Mouse (Mus musculus) layer of hippocampus, adult 11-12 months (tissue): ENCODE measurements around the gene Gm5751.
"Not testable (repeated sequence)": the region's sequence is repeated elsewhere in the genome, so short reads cannot be mapped to it uniquely, and the experiment has no call there.

Source experiments
- DNase-seq: peaks from one replicate; pipeline ENCODE4 v3.0.0; 2022; ENCODE audit warnings: low spot score

The Gm5751 gene

DNA sequence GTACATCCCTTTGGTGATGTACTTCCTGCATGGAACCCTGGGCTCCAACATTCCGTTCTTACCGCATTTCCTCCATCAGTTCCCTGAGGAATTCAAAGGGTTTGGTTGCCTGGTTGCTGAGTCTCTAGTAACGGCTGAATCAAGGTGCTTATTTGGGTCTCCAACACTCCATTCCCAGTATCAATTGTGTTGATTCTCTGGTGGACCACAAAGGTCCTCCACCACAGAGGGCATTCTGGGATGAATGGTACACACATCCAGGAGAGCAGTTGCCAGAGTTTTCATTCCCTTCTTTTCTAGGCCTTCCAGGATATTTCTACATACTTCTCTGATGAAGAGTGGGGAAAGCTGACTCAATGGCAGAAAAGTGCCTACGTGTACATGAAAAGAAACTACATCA lies at the start of gene Gm5751:
TSS of gene Gm5751 (plus strand) at position 301 of the 400 bp plus-strand sequence.
- DNase-seq = not testable (repeated sequence)

DNA sequence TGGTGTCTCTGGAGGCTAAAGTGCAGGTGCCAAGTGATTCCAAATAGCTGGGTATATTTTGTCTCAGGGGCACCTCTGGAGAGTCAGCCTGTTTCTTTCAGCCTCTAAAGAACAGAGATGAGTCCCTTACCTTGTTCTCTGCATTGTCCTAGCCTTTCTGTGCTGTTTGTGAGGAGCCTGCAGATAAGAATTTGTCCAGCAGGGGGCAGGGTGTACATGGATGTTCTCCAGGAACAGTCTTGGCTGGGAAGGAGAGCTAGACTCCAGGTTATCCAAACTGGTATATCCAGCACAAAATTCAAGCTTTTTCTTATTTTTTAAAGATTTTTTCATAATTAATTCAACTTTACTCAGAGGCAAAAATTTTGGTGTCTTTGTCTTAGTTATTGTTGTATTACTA lies 42.0 kb upstream of the Gm5751 start:
- peak; percentile 56 for DNase-seq

- DNase-seq = no peak
Observed at GRCm38 (mm10) chrX:8843694-8844093, 30.4 kb upstream of the Gm5751 start, which contains the start of gene Gm6592. Gm6592 (plus strand) TSS chrX:8843994.

DNA sequence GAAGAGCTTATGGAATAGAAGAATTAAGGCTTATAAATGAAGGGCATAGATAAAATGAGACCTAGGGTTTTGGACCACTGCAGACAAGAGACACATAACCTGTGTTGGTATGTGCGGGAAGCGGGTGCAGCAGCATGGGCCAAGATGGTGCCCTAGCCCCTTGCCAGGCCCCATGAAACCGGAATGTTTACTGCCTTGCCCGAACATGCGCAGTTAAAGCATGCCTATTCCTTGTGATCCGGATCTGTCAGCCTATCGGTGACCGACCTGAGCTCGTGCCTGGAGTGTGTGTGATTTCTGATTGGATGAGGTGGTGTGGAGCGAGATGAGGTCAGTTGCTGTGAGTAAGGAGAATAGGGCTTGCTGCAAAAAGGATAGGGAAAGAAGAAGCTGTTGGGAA lies 21.6 kb upstream of the Gm5751 start:
- no peak for DNase-seq

GRCm38 (mm10) chrX:8864331-8864730 lies 9.7 kb upstream of the Gm5751 start:
- DNase-seq = peak; percentile 89

- no peak for DNase-seq
Observed at GRCm38 (mm10) chrX:8884336-8884735, 10.3 kb downstream of the Gm5751 start.

- DNase-seq = no peak
Observed at GRCm38 (mm10) chrX:8891975-8892342, 17.9 kb downstream of the Gm5751 start.

DNA sequence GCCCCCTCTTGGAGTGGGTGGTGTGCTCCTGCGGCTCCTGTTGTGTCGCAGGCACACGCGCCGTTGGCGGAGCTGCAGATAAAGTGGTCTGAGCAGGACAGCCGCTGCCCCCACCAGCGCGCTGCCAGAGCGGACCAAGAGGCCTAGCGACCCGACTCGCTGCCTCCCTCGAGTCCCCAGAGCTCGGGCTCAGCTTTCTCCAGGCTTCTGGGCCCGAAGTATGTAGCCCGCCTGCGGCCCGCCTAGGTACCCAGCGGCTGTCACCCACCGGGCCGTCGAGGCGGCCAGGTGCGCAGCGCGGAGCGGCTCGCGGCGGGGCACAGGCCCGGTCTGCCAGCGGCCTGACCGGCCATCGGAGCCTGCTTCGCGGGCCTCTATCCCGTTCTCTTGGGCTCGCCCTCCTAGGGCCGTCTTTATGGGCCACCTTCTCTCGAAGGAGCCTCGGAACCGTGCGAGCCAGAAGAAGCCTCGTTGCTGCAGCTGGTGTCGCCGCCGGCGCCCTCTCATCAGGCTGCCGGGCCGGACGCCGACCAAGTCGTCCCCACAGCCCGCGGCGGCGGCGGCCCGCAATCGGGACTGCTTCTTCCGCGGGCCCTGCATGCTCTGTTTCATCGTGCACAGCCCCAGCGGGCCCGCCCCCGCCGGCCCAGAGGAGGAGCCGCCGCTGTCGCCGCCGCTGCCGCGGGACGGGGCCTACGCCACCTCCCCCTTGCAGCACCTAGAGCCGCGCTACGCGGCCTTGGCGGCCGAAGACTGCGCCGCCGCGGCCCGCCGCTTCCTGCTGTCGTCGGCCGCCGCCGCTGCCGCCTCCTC lies 18.5 kb downstream of the Gm5751 start, which contains the start of gene B630019K06Rik:
TSS of gene B630019K06Rik (plus strand) at position 40 of the 813 bp plus-strand sequence.
- DNase-seq = peak; percentile 53

DNA sequence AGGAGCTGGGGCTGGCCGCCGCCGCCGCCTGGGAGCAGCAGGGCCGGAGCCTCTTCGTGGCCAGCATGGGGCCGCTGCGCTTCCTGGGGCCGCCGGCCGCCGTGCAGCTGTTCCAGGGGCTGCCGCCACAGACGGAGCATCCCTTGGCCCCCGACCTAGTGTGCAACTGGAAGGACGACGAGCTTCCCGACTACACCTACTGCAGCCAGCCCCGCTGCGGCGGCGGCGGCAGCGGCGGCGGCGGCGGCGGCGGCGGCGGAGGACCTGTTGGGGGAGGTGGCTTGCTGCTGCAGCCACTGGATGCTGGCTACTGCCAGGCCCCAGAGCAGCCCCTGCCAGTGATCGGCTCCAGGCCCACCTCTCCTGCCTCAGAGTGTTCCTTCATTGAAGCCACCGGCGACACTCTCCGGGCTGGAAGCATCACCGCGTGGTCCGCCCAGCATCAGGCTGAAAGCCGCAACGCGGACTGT lies 19.2 kb downstream of the Gm5751 start:
- peak; percentile 9 for DNase-seq

DNA sequence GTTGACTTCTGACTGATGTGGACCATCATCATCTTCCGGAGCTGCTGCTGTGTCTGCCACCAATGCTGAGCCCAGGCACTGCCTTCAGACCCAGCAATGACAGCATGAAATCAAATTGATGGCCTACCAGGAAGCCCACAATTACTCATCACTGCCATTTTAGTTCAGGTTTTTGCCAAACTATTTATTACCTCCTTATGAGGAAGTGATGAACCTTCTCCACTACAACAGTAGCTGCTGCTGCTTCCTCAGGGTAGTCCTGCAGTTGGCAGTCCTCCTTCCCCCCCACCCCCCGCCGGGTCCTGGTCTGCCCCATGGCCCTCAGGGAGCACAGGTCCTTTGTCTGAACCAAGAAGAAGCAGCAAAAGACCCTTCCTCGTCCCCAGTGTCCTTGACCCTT lies 26.8 kb downstream of the Gm5751 start:
- DNase-seq = no peak

GRCm38 (mm10) chrX:8901906-8902472 lies 27.9 kb downstream of the Gm5751 start:
- DNase-seq = no peak

GRCm38 (mm10) chrX:8921080-8921479 lies 47.0 kb downstream of the Gm5751 start:
- DNase-seq = no peak

DNA sequence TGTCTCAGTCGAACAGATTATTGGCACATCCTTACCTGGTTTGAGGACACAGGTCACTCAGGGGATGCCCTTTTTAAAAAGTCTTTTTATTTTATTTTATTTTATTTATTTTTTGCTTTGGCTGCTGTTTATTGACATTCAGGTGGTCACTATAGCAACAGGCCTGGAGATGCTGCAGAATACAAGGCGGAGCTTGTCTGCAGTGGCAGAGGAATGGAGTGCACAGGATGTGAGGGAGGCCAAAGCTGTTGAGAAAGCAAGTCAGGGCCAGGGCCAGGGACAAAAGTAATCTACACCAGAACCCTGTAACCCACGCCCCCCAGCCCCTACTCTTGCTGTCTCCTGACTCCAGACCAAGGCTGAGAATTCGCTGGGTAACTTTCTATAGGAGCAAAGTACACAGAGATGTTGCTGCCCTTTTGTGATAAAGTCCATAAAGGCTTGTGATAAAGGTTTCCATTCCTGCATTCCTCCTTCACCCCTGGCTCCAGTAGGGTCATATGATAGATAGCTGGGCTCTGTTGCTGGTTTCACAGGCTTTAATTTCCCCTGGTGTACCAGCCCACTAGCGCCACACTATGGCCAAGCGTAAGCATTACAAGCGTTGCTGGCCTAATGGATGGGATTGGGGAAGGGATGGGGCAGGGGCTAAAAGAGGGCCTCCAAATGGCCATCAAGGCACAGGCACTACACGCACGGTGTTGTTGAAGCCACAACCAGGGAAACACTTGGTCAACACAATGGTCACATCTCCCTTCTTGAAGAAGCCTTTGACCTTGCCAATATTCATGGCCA lies 48.0 kb downstream of the Gm5751 start:
- peak; percentile 9 for DNase-seq

GRCm38 (mm10) chrX:8927308-8927707 lies 53.3 kb downstream of the Gm5751 start:
- no peak for DNase-seq
